Mouse (Mus musculus): ENCODE measurements around the gene Bsg. TPM values are rescaled to one million over a fixed set of nuclear protein-coding genes. Genes with fewer than 3 reads are reported as not detected.

Gene Bsg
- polyA plus RNA-seq, 1 experiment from 2014 or later, result 1,200 TPM

DNA sequence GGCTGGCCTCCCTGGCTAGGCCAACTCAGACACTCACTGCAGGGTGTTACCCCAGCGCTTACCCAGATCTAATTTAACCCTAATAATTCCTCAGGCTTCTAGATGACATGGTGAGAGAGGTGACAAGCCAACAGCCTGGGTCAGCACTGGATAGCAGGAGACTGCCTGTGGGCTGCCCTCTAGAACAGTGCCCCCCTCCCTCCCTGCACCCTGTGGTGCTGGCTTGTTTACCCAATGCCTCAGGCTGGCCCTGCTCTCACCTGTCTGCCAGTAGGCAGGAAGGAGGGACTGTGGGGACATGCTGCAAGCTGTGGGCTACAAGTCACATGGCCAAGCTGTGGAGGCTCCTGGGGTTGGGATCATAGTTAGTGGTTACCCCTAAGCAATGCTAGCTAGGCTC lies 2.9 kb downstream of the Bsg start:
- H3K4me2 ChIP-seq (ENCODE audit: low read length), result peak overlapping the region; percentile 93
- H3K9me3 ChIP-seq (ENCODE audit: control insufficient read depth, low read length), result no peaks in the 10 kb centered on the region
- H3K36me3 ChIP-seq (ENCODE audit: control insufficient read depth, insufficient read depth, low read length), result peaks cover 62% of the 10 kb centered on the region
- no peaks in the 10 kb centered on the region for H3K27me3 ChIP-seq (ENCODE audit: control insufficient read depth, insufficient read depth, low read length)
- ATAC-seq (ENCODE audit: insufficient number of reproducible peaks, insufficient read depth, low FRiP score, low read depth), result no peak
- peaks cover 36 to 52% of the 10 kb centered on the region in 2 experiments for H3K4me1 ChIP-seq (ENCODE audit: control insufficient read depth in 2 of 2, insufficient read depth in 2 of 2, low read length in 2 of 2)
- peak overlapping the region; percentile 96 for H3K9ac ChIP-seq (ENCODE audit: low read length)
- 67% methylated on average over 1 of the region's 1 CpGs for WGBS
- H3K4me3 ChIP-seq (ENCODE audit: control insufficient read depth in 1 of 2, insufficient read depth in 1 of 2, low read depth in 1 of 2, low read length in 2 of 2), result no peak overlapping the region
- 0 out of 4 replicates have a peak overlapping the region, but pooled peaks of 1 of the 2 experiments have one; percentile 64 for H3K27ac ChIP-seq (replicated peaks in 1 of 2; ENCODE audit: control insufficient read depth in 1 of 2, insufficient read depth in 1 of 2, low read depth in 2 of 2, low read length in 2 of 2)

DNA sequence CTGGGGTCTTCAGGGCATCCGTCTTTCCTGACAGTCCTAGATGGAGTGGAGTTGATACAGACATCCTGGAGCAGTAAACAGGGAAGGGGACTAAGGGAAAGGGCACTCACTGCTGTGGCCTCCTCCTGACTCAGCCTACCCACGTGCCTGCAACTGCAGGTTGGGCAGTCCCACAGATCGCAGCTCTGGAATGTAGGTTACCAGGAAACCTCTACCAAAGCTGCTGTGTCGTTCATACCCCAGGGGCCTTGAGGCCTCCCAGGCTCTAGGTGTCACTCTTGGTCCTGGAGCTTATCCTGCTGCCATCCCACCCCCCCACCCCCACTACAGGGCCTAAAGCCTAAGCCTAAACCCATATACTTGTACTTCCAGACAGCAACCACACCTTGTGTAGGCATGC lies 3.5 kb downstream of the Bsg start:
- Histone ChIP-seq H3K4me1 (ENCODE audit: control insufficient read depth in 2 of 2, insufficient read depth in 2 of 2, low read length in 2 of 2) (peaks cover 39 to 54% of the 10 kb centered on the region in 2 experiments), H3K9me3 (ENCODE audit: control insufficient read depth, low read length) (no peaks in the 10 kb centered on the region), H3K9ac (ENCODE audit: low read length) (no peak overlapping the region), H3K27ac (replicated peaks in 1 of 2; ENCODE audit: control insufficient read depth in 1 of 2, insufficient read depth in 1 of 2, low read depth in 2 of 2, low read length in 2 of 2) (peak overlapping the region in 1 of 2 experiments; percentile 64; a peak in 1 of 4 replicates), H3K4me2 (ENCODE audit: low read length) (peak overlapping the region; percentile 93), H3K4me3 (ENCODE audit: control insufficient read depth in 1 of 2, insufficient read depth in 1 of 2, low read depth in 1 of 2, low read length in 2 of 2) (no peak overlapping the region), H3K36me3 (ENCODE audit: control insufficient read depth, insufficient read depth, low read length) (peaks cover 62% of the 10 kb centered on the region), H3K27me3 (ENCODE audit: control insufficient read depth, insufficient read depth, low read length) (no peaks in the 10 kb centered on the region)
- 41% methylated on average over 4 of the region's 4 CpGs for WGBS
- no peak for ATAC-seq (ENCODE audit: insufficient number of reproducible peaks, insufficient read depth, low FRiP score, low read depth)

DNA sequence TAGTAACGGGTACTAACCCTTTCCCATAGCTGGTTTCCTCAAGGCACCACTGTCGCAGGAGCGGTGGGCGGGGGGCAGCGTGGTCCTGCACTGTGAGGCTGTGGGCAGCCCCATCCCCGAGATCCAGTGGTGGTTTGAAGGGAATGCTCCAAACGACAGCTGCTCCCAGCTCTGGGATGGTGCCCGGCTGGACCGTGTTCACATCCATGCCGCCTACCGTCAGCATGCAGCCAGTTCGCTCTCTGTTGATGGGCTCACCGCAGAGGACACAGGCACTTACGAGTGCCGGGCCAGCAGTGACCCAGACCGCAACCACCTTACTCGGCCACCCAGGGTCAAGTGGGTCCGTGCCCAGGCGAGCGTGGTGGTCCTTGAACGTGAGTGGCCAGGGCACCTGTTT lies 4.4 kb downstream of the Bsg start:
- Histone ChIP-seq H3K9me3 (ENCODE audit: control insufficient read depth, low read length) (no peaks in the 10 kb centered on the region), H3K4me1 (ENCODE audit: control insufficient read depth in 2 of 2, insufficient read depth in 2 of 2, low read length in 2 of 2) (peaks cover 39 to 54% of the 10 kb centered on the region in 2 experiments), H3K9ac (ENCODE audit: low read length) (peak overlapping the region; percentile 14; the same call in 1 of the 2 replicates), H3K4me3 (ENCODE audit: control insufficient read depth in 1 of 2, insufficient read depth in 1 of 2, low read depth in 1 of 2, low read length in 2 of 2) (peak overlapping the region in 1 of 2 experiments; percentile 0; a peak in 1 of 4 replicates), H3K4me2 (ENCODE audit: low read length) (peak overlapping the region; percentile 44), H3K36me3 (ENCODE audit: control insufficient read depth, insufficient read depth, low read length) (peaks cover 62% of the 10 kb centered on the region), H3K27me3 (ENCODE audit: control insufficient read depth, insufficient read depth, low read length) (no peaks in the 10 kb centered on the region), H3K27ac (replicated peaks in 1 of 2; ENCODE audit: control insufficient read depth in 1 of 2, insufficient read depth in 1 of 2, low read depth in 2 of 2, low read length in 2 of 2) (peak overlapping the region; percentile 39 to 50; a peak in 3 of 4 replicates)
- no peak for ATAC-seq (ENCODE audit: insufficient number of reproducible peaks, insufficient read depth, low FRiP score, low read depth)
- 70% methylated on average over 21 of the region's 21 CpGs for WGBS

DNA sequence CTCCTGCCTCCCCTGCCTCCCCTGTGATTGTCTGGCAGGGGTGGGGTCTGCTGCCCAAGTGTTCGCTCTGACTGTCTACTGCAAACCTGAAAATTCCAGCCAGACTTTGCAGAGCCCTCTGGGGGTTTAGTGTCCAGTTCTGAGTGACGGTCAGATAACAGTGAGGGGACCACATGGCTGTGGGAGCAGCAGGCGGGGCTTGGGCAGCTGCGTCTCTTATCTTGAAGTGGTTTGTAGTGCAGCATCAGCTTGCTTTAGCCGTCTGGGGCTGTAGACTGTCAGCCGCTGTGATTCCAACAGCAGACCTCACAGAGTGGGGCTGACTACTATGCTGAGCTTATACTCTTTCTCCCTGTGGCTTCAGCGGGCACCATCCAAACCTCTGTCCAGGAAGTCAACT lies 5.0 kb downstream of the Bsg start:
- no peak for ATAC-seq (ENCODE audit: insufficient number of reproducible peaks, insufficient read depth, low FRiP score, low read depth)
- H3K4me3 ChIP-seq (ENCODE audit: control insufficient read depth in 1 of 2, insufficient read depth in 1 of 2, low read depth in 1 of 2, low read length in 2 of 2), result 0 out of 4 replicates have a peak overlapping the region, but pooled peaks have one; percentile 0 to 1
- 17% methylated on average over 7 of the region's 7 CpGs for WGBS
- peak overlapping the region; percentile 43 for H3K9ac ChIP-seq (ENCODE audit: low read length)
- peaks cover 39 to 54% of the 10 kb centered on the region in 2 experiments for H3K4me1 ChIP-seq (ENCODE audit: control insufficient read depth in 2 of 2, insufficient read depth in 2 of 2, low read length in 2 of 2)
- H3K27ac ChIP-seq (replicated peaks in 1 of 2; ENCODE audit: control insufficient read depth in 1 of 2, insufficient read depth in 1 of 2, low read depth in 2 of 2, low read length in 2 of 2), result peak overlapping the region; percentile 39 to 57
- peak overlapping the region; percentile 44 for H3K4me2 ChIP-seq (ENCODE audit: low read length)
- no peaks in the 10 kb centered on the region for H3K9me3 ChIP-seq (ENCODE audit: control insufficient read depth, low read length)
- H3K36me3 ChIP-seq (ENCODE audit: control insufficient read depth, insufficient read depth, low read length), result peaks cover 62% of the 10 kb centered on the region
- 0 out of 2 replicates have a peak, but pooled peaks cover under 1% of the 10 kb centered on the region for H3K27me3 ChIP-seq (ENCODE audit: control insufficient read depth, insufficient read depth, low read length)

DNA sequence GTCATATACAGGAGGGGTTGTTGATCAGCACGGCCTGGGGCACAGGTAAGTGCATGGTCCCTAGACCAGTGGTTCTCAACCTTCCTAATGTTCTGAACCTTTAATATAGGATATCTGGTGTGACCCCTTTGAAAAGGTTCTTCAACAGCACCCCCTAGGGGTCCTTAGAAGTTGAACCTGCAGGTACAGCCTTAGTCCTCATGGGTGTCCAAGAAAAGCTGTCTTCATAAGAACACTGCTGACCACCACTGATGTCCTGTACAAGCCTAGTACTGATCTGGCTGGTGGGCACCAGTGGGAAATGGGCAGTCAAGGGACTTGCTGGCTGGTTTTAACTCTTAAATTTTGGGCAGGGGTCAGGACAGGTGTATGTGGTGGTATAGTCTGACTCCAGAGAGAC lies 7.7 kb downstream of the Bsg start:
- no peaks in the 10 kb centered on the region for H3K9me3 ChIP-seq (ENCODE audit: control insufficient read depth, low read length)
- peaks cover 21 to 42% of the 10 kb centered on the region in 2 experiments for H3K4me1 ChIP-seq (ENCODE audit: control insufficient read depth in 2 of 2, insufficient read depth in 2 of 2, low read length in 2 of 2)
- H3K4me3 ChIP-seq (ENCODE audit: control insufficient read depth in 1 of 2, insufficient read depth in 1 of 2, low read depth in 1 of 2, low read length in 2 of 2), result no peak overlapping the region
- H3K36me3 ChIP-seq (ENCODE audit: control insufficient read depth, insufficient read depth, low read length), result peaks cover 52% of the 10 kb centered on the region
- no peak overlapping the region for H3K27ac ChIP-seq (replicated peaks in 1 of 2; ENCODE audit: control insufficient read depth in 1 of 2, insufficient read depth in 1 of 2, low read depth in 2 of 2, low read length in 2 of 2)
- H3K9ac ChIP-seq (ENCODE audit: low read length), result no peak overlapping the region
- no peak overlapping the region for H3K4me2 ChIP-seq (ENCODE audit: low read length)
- no peak for ATAC-seq (ENCODE audit: insufficient number of reproducible peaks, insufficient read depth, low FRiP score, low read depth)
- WGBS, result 71% methylated on average over 1 of the region's 1 CpGs
- H3K27me3 ChIP-seq (ENCODE audit: control insufficient read depth, insufficient read depth, low read length), result peaks cover 28% of the 10 kb centered on the region

DNA sequence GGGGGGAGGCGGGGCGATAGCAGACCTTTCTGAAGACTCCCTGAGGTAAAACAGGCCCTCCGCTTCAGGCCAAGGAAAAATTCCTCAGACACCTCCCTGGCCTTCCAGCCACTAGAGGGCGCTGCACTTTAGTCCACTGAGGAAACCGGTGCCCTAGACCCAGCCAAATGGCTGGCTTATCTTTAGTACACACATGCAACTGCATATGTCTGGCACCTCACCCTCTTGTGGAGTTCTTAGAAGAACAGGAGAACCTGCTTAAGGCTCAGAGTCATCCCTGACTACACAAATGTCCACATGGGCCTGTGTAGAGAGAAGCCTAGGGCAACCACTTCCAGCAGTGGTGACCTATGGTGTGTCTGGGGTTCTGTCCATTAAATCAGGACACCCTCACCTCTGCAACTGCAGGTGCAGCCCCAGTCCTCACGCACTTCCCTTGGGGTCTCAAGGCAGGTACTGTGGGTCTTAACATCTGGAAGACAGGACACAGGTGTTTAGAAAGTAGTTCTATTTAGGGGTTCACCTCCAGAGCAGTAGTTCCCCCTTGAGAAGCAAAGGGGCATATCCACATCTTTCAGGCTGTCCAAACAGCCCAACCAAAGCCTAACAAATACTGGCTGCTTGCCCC lies 8.3 kb downstream of the Bsg start:
- H3K27me3 ChIP-seq (ENCODE audit: control insufficient read depth, insufficient read depth, low read length), result peaks cover 34% of the 10 kb centered on the region
- H3K4me1 ChIP-seq (ENCODE audit: control insufficient read depth in 2 of 2, insufficient read depth in 2 of 2, low read length in 2 of 2), result peaks cover 15 to 42% of the 10 kb centered on the region in 2 experiments
- H3K27ac ChIP-seq (replicated peaks in 1 of 2; ENCODE audit: control insufficient read depth in 1 of 2, insufficient read depth in 1 of 2, low read depth in 2 of 2, low read length in 2 of 2), result no peak overlapping the region
- no peak overlapping the region for H3K4me2 ChIP-seq (ENCODE audit: low read length)
- H3K36me3 ChIP-seq (ENCODE audit: control insufficient read depth, insufficient read depth, low read length), result peaks cover 46% of the 10 kb centered on the region
- WGBS, result 8% methylated on average over 6 of the region's 6 CpGs
- no peak overlapping the region for H3K4me3 ChIP-seq (ENCODE audit: control insufficient read depth in 1 of 2, insufficient read depth in 1 of 2, low read depth in 1 of 2, low read length in 2 of 2)
- H3K9me3 ChIP-seq (ENCODE audit: control insufficient read depth, low read length), result no peaks in the 10 kb centered on the region
- H3K9ac ChIP-seq (ENCODE audit: low read length), result no peak overlapping the region
- ATAC-seq (ENCODE audit: insufficient number of reproducible peaks, insufficient read depth, low FRiP score, low read depth), result no peak

DNA sequence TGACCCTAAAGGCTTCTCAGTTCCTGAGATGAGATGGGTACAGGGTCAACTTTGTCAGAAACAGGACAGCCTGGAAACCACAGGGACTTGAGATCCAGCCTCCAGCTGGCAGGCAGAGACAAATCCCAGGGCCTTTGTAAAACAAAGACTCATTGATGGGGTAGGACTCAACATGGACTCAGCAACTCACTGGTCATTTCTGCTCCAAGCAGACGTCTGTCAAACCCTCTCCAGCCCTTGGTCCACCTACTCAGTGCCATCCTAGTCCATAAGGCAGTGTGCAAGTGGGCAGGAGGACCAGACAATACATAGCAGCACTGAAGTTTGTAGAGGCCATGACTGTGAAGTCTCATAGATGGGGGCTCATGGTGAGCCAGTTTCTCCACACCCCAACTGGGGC lies 8.9 kb downstream of the Bsg start:
- Histone ChIP-seq H3K4me3 (ENCODE audit: control insufficient read depth in 1 of 2, insufficient read depth in 1 of 2, low read depth in 1 of 2, low read length in 2 of 2) (no peak overlapping the region), H3K9ac (ENCODE audit: low read length) (no peak overlapping the region), H3K4me2 (ENCODE audit: low read length) (no peak overlapping the region), H3K9me3 (ENCODE audit: control insufficient read depth, low read length) (no peaks in the 10 kb centered on the region), H3K4me1 (ENCODE audit: control insufficient read depth in 2 of 2, insufficient read depth in 2 of 2, low read length in 2 of 2) (peaks cover 15 to 38% of the 10 kb centered on the region in 2 experiments), H3K36me3 (ENCODE audit: control insufficient read depth, insufficient read depth, low read length) (peaks cover 41% of the 10 kb centered on the region), H3K27ac (replicated peaks in 1 of 2; ENCODE audit: control insufficient read depth in 1 of 2, insufficient read depth in 1 of 2, low read depth in 2 of 2, low read length in 2 of 2) (no peak overlapping the region), H3K27me3 (ENCODE audit: control insufficient read depth, insufficient read depth, low read length) (peaks cover 38% of the 10 kb centered on the region)
- no peak for ATAC-seq (ENCODE audit: insufficient number of reproducible peaks, insufficient read depth, low FRiP score, low read depth)
- WGBS, result 25% methylated on average over 1 of the region's 1 CpGs
